Mouse (Mus musculus) C2C12 (cell line): Measurements from ENCODE around the gene Plau. TPM values are rescaled to one million over a fixed set of nuclear protein-coding genes. Genes with fewer than 3 reads are reported as not detected.

Experiments
- H3K27me3 ChIP-seq: one replicate; pipeline ENCODE4 v1.6.1; 2011; ENCODE audit not compliant: control insufficient read depth, insufficient read depth, insufficient read length
- H3K36me3 ChIP-seq: one replicate; pipeline ENCODE4 v1.6.1; 2011; ENCODE audit not compliant: control insufficient read depth, insufficient read depth
- H3K4me3 ChIP-seq: one replicate; pipeline ENCODE4 v1.5.1; 2011; ENCODE audit warnings: mild to moderate bottlenecking, control low read depth; ENCODE audit not compliant: poor library complexity, insufficient read depth, severe bottlenecking
- H3K79me2 ChIP-seq: one replicate; pipeline ENCODE4 v1.6.1; 2011; ENCODE audit not compliant: control insufficient read depth, insufficient read depth
- H3K79me3 ChIP-seq: one replicate; pipeline ENCODE4 v1.6.1; 2011; ENCODE audit warnings: low read depth, control low read depth
- H3ac ChIP-seq: one replicate; pipeline ENCODE3; 2011; ENCODE audit warnings: low read depth; ENCODE audit not compliant: control insufficient read depth, insufficient read length
- CEBPB ChIP-seq: IDR thresholded peaks from one replicate; pipeline ENCODE4 v1.6.1; 2011; ENCODE audit warnings: low read depth, mild to moderate bottlenecking, control low read depth, moderate library complexity
- CTCF ChIP-seq: IDR thresholded peaks from one replicate; pipeline ENCODE4 v1.5.1; 2011; ENCODE audit not compliant: control insufficient read depth, insufficient read depth, insufficient read length
- FOSL1 ChIP-seq: IDR thresholded peaks from one replicate; pipeline ENCODE4 v1.8.0; 2011; ENCODE audit warnings: mild to moderate bottlenecking, low read length; ENCODE audit not compliant: poor library complexity, insufficient read depth, severe bottlenecking
- MAX ChIP-seq: IDR thresholded peaks from one replicate; pipeline ENCODE4 v1.6.1; 2011; ENCODE audit warnings: mild to moderate bottlenecking, control low read depth
- MYOD1 ChIP-seq: IDR thresholded peaks from one replicate; pipeline ENCODE4 v1.6.1; 2011; ENCODE audit warnings: low read depth; ENCODE audit not compliant: control insufficient read depth, insufficient read length
- MYOG ChIP-seq: IDR thresholded peaks from one replicate; pipeline ENCODE4 v1.6.1; 2011; ENCODE audit not compliant: control insufficient read depth, insufficient read length; ENCODE audit errors: extremely low read depth
- USF1 ChIP-seq: IDR thresholded peaks from one replicate; pipeline ENCODE4 v1.6.1; 2011; ENCODE audit warnings: low read depth, mild to moderate bottlenecking, control low read depth, moderate library complexity
- polyA plus RNA-seq: library from polyadenylated mRNA; unstranded; fragments of >200 nt; fragmentation: generic; extraction: Trizol; gene quantifications from one replicate; pipeline ENCODE4 v1.2.1, GENCODE M21; 2012; ENCODE audit warnings: missing spikeins

Plau gene
- polyA plus RNA-seq, 1 experiment: 106 TPM

DNA sequence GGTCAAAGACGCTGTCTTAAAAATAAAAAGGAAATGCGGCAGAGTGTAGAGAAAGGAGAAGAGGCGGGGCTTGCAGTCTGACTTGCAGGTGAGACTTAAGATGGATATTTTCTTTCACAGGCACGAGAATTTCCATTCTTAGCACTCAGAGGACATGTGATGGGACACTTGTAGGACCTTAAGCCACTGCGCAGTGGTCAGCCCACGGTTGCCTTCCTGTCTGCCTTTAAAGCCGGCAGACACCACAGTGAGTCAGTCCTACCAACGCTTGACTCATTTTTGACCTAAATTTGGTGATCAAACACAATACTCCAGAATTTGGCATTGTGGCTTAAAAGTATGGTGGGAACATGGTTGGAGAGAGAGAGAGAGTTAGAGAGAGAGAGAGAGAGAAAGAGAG is 25.2 kb upstream of the Plau start:
- Histone ChIP-seq H3K36me3 (no peaks in the 10 kb centered on the region), H3ac (no peak overlapping the region), H3K27me3 (no peaks in the 10 kb centered on the region), H3K79me2 (no peaks in the 10 kb centered on the region), H3K4me3 (no peak overlapping the region), H3K79me3 (no peaks in the 10 kb centered on the region)
- TF ChIP-seq USF1 (peak; percentile 64), FOSL1 (peak; percentile 83), MAX (peak; percentile 54), CTCF (no peak), CEBPB (no peak), MYOG (no peak), MYOD1 (peak; percentile 20)

DNA sequence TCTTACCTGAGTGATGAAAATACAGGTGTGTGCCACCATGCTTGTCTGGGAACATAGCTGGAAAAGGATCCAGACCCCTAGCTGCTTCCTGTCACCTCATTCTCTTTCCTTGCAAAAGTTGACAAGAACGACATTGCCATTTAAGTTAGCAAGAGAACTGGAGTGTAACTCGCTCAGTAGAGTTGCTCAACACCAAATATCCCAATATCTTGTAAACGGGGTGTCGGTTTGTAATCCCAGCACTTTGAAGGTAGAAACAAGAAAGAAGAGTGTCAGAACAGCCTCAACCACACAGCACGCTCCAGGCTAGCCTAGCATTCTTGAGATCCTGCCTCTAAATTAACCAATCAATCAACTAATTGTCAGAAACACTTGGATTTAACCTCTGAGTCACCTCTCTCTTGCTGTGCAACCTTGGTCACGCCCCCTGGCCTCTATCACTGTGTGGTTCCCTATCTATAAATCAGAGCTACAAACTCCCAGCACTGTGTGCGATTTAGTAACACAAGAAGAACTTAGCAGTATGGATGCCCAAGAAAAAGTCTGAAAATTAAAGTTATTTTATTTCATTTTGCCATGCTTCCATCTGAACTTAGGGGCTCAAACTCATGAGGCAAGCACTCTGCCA is 24.6 kb upstream of the Plau start:
- no peaks in the 10 kb centered on the region for H3K79me3 ChIP-seq
- H3ac ChIP-seq: no peak overlapping the region
- H3K79me2 ChIP-seq: no peaks in the 10 kb centered on the region

DNA sequence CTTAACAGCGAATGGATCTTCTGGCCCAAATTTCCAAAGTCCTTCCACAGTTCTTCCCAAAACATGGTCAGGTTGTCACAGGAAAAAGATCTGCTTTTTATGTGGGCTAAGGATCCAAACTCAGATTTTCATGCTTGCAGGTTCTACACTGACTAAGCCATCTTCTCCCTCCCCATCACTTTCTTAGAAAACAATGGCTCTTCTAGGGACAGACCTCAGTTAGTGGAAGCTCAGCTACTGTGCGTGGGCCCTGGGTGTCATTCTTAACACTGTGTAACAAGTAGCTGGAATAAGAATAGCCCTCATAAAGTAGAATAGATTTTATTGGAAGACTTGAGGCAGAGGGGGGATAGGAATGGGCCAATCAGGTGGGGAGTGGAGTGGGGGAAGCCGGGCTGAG is 21.0 kb upstream of the Plau start:
- no peak overlapping the region for H3ac ChIP-seq
- H3K36me3 ChIP-seq: no peaks in the 10 kb centered on the region
- TF ChIP-seq CTCF (no peak), CEBPB (no peak), FOSL1 (no peak), MYOG (no peak), USF1 (no peak), MYOD1 (no peak), MAX (no peak)
- H3K27me3 ChIP-seq: no peaks in the 10 kb centered on the region
- no peak overlapping the region for H3K4me3 ChIP-seq
- no peaks in the 10 kb centered on the region for H3K79me2 ChIP-seq
- H3K79me3 ChIP-seq: no peaks in the 10 kb centered on the region

More for the DNA sequence above, 24.6 kb upstream of the Plau start:
- Histone ChIP-seq H3K36me3 (no peaks in the 10 kb centered on the region), H3K27me3 (no peaks in the 10 kb centered on the region), H3K4me3 (no peak overlapping the region)
- no peak for TF ChIP-seq MAX
- TF ChIP-seq CEBPB: peak; percentile 67
- no peak for TF ChIP-seq MYOG
- no peak for TF ChIP-seq FOSL1
- TF ChIP-seq MYOD1: no peak
- TF ChIP-seq USF1: no peak
- no peak for TF ChIP-seq CTCF

DNA sequence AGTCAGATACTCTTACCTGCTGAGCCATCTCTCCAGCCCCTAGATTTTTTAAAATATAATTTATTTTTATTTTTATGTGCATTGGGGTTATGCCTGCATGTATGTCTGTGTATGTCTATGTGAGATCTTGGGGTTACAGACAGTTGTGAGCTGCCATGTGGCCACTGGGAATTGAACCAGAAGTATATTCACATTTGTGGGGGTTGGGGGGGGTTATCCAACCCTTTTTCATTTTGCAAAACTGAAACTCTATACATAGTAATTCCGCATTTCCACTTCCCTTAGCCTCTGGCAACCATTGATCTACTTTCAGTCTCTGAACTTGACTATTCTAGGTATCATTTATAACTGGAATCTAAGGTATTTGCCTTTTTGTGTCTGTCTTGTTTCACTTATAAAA is 11.9 kb upstream of the Plau start:
- Histone ChIP-seq H3K36me3 (no peaks in the 10 kb centered on the region), H3ac (no peak overlapping the region), H3K79me2 (no peaks in the 10 kb centered on the region), H3K27me3 (no peaks in the 10 kb centered on the region), H3K79me3 (no peaks in the 10 kb centered on the region), H3K4me3 (no peak overlapping the region)
- TF ChIP-seq USF1: no peak

DNA sequence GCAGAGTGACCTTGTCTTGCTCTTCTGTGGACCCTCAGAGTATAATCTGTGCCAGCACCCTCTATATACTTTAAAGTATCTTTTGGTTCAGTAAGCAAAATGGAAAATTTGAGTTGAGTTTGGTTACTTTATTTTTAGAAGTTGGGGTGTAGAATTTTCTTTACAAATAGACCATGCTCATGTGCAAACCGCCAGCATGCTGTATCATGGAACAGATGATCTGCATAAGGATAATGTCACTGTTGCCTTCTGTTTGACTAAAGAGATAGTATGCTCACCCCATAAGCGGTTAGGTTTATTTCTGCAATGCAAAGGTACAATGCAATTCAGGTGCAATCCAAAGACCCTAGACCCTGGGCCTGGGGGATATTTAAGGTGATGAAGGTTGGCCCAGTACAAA is 10.9 kb upstream of the Plau start:
- H3K79me2 ChIP-seq: no peaks in the 10 kb centered on the region
- no peak overlapping the region for H3ac ChIP-seq
- H3K36me3 ChIP-seq: no peaks in the 10 kb centered on the region
- no peak for TF ChIP-seq FOSL1
- no peak for TF ChIP-seq MYOG
- no peak for TF ChIP-seq MAX
- no peak for TF ChIP-seq CTCF
- no peak for TF ChIP-seq MYOD1
- no peak for TF ChIP-seq USF1
- TF ChIP-seq CEBPB: no peak
- H3K27me3 ChIP-seq: no peaks in the 10 kb centered on the region
- no peaks in the 10 kb centered on the region for H3K79me3 ChIP-seq
- no peak overlapping the region for H3K4me3 ChIP-seq

DNA sequence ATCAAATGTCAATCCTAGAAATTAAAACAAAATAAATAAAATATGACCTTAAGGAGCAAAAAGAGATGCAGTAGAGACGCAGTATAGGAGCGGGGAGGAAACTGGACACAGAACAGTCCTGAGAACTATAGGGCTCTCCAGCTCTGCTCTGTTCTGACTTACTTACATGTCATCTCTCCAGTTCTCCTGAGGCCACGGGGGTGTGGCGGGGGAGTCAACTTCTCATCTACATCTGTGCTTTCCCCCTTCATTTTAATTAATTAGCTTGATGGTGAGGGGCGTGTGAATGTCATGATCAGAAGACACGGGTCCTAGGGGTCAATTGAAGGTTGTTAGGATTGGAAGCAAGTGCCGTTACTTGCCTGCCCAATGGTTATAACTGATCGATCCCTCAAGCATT is 9.4 kb upstream of the Plau start:
- no peaks in the 10 kb centered on the region for H3K36me3 ChIP-seq
- TF ChIP-seq MYOD1: no peak
- no peak for TF ChIP-seq USF1
- no peak for TF ChIP-seq CEBPB
- no peak for TF ChIP-seq CTCF
- no peak for TF ChIP-seq FOSL1
- TF ChIP-seq MYOG: no peak
- TF ChIP-seq MAX: no peak
- no peaks in the 10 kb centered on the region for H3K79me2 ChIP-seq
- H3ac ChIP-seq: no peak overlapping the region
- H3K27me3 ChIP-seq: no peaks in the 10 kb centered on the region
- H3K79me3 ChIP-seq: no peaks in the 10 kb centered on the region
- H3K4me3 ChIP-seq: no peak overlapping the region
